Mouse (Mus musculus) stomach, embryonic 14.5 days (tissue): Measurements from ENCODE around the gene Blm. TPM values are rescaled to one million over a fixed set of nuclear protein-coding genes. Genes with fewer than 3 reads are reported as not detected.

Experiments
- ATAC-seq: fragments of 200-750 bp; cut with Nextera tagmentation; 2 replicates; pipeline ENCODE4 v1.8.0; 2017; ENCODE audit warnings: low read depth, moderate TSS enrichment; ENCODE audit not compliant: insufficient number of reproducible peaks, insufficient read depth, low FRiP score
- H3K27ac ChIP-seq: fragments of 300-500 bp; sonication (generic); 2 replicates; pipeline ENCODE4 v1.5.1; 2014; ENCODE audit warnings: mild to moderate bottlenecking, low read length, moderate library complexity, mixed read lengths
- H3K27me3 ChIP-seq: fragments of 300-500 bp; sonication (generic); 2 replicates; pipeline ENCODE4 v1.6.1; 2014; ENCODE audit warnings: low read length, control low read depth, mixed read lengths; ENCODE audit not compliant: control insufficient read depth, insufficient read depth
- H3K36me3 ChIP-seq: fragments of 300-500 bp; sonication (generic); 2 replicates; pipeline ENCODE4 v1.6.1; 2014; ENCODE audit warnings: mild to moderate bottlenecking, control low read depth, low read length, moderate library complexity, mixed read lengths; ENCODE audit not compliant: control insufficient read depth, insufficient read depth
- H3K4me1 ChIP-seq: fragments of 300-500 bp; sonication (generic); 2 replicates; pipeline ENCODE4 v1.6.1; 2014; ENCODE audit warnings: low read length, control low read depth, mixed read lengths; ENCODE audit not compliant: control insufficient read depth, insufficient read depth
- H3K4me2 ChIP-seq: fragments of 300-500 bp; sonication (generic); replicated peaks from 2 replicates; pipeline ENCODE4 v1.6.1; 2014; ENCODE audit warnings: low read depth, low read length, control low read depth
- H3K4me3 ChIP-seq: fragments of 300-500 bp; sonication (generic); 2 replicates; pipeline ENCODE4 v1.5.1; 2014; ENCODE audit warnings: low read depth, low read length, control low read depth
- H3K9ac ChIP-seq: fragments of 300-500 bp; sonication (generic); replicated peaks from 2 replicates; pipeline ENCODE4 v1.6.1; 2014; ENCODE audit warnings: low read depth, mild to moderate bottlenecking, control low read depth, low read length, moderate library complexity, mixed read lengths
- H3K9me3 ChIP-seq: fragments of 300-500 bp; sonication (generic); 2 replicates; pipeline ENCODE4 v1.6.1; 2016; ENCODE audit warnings: low read depth, low read length, control low read depth; ENCODE audit not compliant: control insufficient read depth
- WGBS: fragments of 180-500 bp; shearing (Covaris S2); extraction: QIAGEN DNeasy Blood & Tissue Kit; methylation state at CpG from one replicate; pipeline ENCODE4 v1.1.7; 2014; 5-methylcytosine and 5-hydroxymethylcytosine counted together
- polyA plus RNA-seq: library from polyadenylated mRNA; unstranded; fragments of >200 nt; fragmentation: Nextera tagmentation; extraction: Ambion mirVana; gene quantifications from 2 replicates; pipeline ENCODE4 v1.2.1, GENCODE M21; 2014

Gene Blm
- polyA plus RNA-seq, 1 experiment from 2014 or later: 24.0 TPM

GRCm38 (mm10) chr7:80422759-80423480, 112.0 kb downstream of the Blm start:
- Histone ChIP-seq H3K9ac (no peak overlapping the region), H3K36me3 (no peaks in the 10 kb centered on the region), H3K4me1 (0 out of 2 replicates have a peak, but pooled peaks cover 4% of the 10 kb centered on the region), H3K9me3 (no peaks in the 10 kb centered on the region), H3K27me3 (no peaks in the 10 kb centered on the region), H3K4me2 (peak overlapping the region; percentile 37), H3K4me3 (0 out of 2 replicates have a peak overlapping the region, but pooled peaks have one; percentile 9), H3K27ac (no peak overlapping the region)
- WGBS: 17% methylated on average over 20 of the region's 20 CpGs
- 0 out of 2 replicates have a peak, but pooled peaks have one; percentile 30 for ATAC-seq

DNA sequence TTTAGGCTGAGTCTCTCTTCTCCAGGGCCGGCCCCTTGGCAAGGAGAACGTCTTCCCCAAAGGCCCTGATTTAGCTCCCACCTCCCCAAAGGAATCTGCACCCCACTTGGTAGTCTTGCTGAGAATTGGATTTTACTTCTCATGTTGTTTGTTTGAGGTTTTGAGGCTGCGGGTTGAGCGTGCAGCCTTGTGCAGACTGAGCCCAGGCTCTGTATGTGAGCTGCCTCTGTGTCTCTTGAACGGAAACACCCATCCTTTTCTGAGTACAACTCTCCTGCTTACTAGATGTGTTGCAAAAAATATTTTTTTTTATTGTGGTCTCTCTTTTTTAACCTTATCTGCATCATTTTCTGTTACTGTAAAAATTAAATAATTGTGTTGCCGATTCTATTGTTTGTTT, 113.3 kb downstream of the Blm start:
- Histone ChIP-seq H3K36me3 (no peaks in the 10 kb centered on the region), H3K27ac (no peak overlapping the region), H3K9me3 (no peaks in the 10 kb centered on the region), H3K4me1 (0 out of 2 replicates have a peak, but pooled peaks cover 4% of the 10 kb centered on the region), H3K4me2 (no peak overlapping the region), H3K27me3 (no peaks in the 10 kb centered on the region), H3K9ac (no peak overlapping the region), H3K4me3 (no peak overlapping the region)
- WGBS: 93% methylated on average over 6 of the region's 6 CpGs
- ATAC-seq: no peak

- H3K4me3 ChIP-seq: no peak overlapping the region
- 91% methylated on average over 4 of the region's 4 CpGs for WGBS
- H3K27ac ChIP-seq: no peak overlapping the region
- H3K4me1 ChIP-seq: 0 out of 2 replicates have a peak, but pooled peaks cover 4% of the 10 kb centered on the region
- H3K36me3 ChIP-seq: no peaks in the 10 kb centered on the region
- no peak overlapping the region for H3K4me2 ChIP-seq
- no peaks in the 10 kb centered on the region for H3K9me3 ChIP-seq
- no peak overlapping the region for H3K9ac ChIP-seq
- ATAC-seq: no peak
- H3K27me3 ChIP-seq: no peaks in the 10 kb centered on the region
These were observed 114.3 kb downstream of the Blm start for GRCm38 (mm10) chr7:80420586-80420985.

DNA sequence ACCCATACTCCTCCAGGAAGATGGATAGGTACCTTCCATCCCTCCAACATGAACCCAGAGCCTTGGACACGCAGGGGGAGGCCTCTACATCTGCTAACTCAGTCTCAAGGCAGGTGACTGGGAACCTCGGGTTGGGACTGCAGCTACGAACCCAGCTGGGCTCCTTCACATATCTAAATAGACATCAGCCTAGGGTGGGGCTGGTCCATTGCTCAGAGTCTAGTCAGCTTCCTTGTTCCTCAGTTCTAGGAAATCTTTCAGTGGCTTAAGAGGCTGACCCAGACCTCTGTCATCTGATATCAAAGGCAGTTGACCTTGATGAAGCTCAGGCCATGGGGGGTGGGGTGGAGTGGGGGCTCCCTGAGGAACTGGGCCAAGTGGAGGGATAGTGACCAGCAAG, 115.6 kb downstream of the Blm start:
- Histone ChIP-seq H3K4me1 (0 out of 2 replicates have a peak, but pooled peaks cover 4% of the 10 kb centered on the region), H3K9me3 (no peaks in the 10 kb centered on the region), H3K36me3 (no peaks in the 10 kb centered on the region), H3K27ac (no peak overlapping the region), H3K4me3 (no peak overlapping the region), H3K9ac (no peak overlapping the region), H3K4me2 (no peak overlapping the region), H3K27me3 (no peaks in the 10 kb centered on the region)
- ATAC-seq: no peak
- 42% methylated on average over 3 of the region's 3 CpGs for WGBS

DNA sequence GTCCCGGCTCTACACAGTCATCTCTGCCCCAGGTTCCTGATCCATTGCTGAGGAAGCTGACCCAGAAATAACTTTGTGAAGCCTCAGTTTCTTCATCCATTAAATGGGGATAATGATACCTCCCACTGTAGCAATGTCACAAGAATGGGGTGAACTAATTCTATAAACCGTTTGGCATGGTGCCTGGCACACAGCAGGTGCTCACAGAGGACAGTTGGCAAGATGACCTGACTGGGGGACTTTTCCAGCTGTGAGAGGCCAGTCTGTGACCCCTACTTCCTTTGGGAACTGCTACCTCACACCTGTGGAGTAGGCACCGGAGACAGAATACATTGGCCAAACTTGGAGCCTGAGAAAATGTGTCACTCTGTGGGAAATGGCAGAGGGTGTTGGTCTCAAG, 116.9 kb downstream of the Blm start:
- H3K4me1 ChIP-seq: 0 out of 2 replicates have a peak, but pooled peaks cover 3% of the 10 kb centered on the region
- H3K36me3 ChIP-seq: no peaks in the 10 kb centered on the region
- no peak overlapping the region for H3K4me2 ChIP-seq
- H3K27ac ChIP-seq: no peak overlapping the region
- no peak overlapping the region for H3K4me3 ChIP-seq
- H3K27me3 ChIP-seq: no peaks in the 10 kb centered on the region
- ATAC-seq: no peak
- WGBS: 79% methylated on average over 3 of the region's 3 CpGs
- no peaks in the 10 kb centered on the region for H3K9me3 ChIP-seq
- H3K9ac ChIP-seq: no peak overlapping the region

DNA sequence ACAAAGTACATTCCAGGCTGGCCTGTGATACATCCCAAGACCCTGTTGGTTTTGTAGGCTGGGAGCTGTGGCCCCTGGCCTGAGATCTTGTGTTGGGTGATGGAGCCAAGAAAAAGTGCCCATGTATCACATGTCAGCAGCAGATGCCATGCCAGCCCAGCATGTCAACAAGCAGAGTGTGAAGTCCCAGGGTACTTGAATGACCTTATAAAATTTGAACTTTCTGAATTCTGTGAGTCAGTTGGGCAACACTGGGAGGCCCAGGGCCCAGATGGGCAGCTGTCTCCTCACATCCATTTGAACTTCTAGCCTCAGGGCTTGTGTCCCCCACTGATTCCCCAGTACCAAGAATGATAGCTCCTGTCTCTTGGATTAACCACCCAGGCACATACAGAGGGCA, 117.3 kb downstream of the Blm start:
- ATAC-seq: no peak
- H3K27me3 ChIP-seq: no peaks in the 10 kb centered on the region
- no peak overlapping the region for H3K9ac ChIP-seq

DNA sequence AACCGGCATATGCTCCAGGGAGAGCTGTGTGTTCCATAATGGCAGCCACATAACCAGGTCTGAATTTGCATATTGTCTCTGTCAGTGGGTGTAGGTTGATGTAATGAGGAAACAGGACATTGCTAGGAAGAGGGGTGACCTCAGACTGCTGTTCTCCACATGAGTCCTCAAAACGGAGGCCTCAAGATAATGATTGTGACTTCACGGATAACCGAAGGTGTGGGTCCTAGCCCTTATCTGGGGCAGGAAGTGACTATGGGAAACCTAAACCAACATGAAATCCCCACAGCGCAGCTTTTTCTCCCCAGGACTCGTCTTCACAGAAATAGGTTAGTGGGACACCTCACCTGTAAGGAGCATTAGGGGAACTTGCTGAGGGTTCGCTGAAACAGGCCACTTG, 118.0 kb downstream of the Blm start:
- Histone ChIP-seq H3K36me3 (no peaks in the 10 kb centered on the region), H3K4me1 (no peaks in the 10 kb centered on the region), H3K9me3 (no peaks in the 10 kb centered on the region), H3K4me2 (no peak overlapping the region), H3K9ac (no peak overlapping the region), H3K4me3 (no peak overlapping the region), H3K27me3 (no peaks in the 10 kb centered on the region), H3K27ac (no peak overlapping the region)
- ATAC-seq: no peak
- WGBS: 87% methylated on average over 7 of the region's 7 CpGs

More for the DNA sequence above, 117.3 kb downstream of the Blm start:
- H3K4me3 ChIP-seq: no peak overlapping the region
- no peaks in the 10 kb centered on the region for H3K9me3 ChIP-seq
- no peaks in the 10 kb centered on the region for H3K4me1 ChIP-seq
- H3K4me2 ChIP-seq: no peak overlapping the region
- H3K36me3 ChIP-seq: no peaks in the 10 kb centered on the region
- H3K27ac ChIP-seq: no peak overlapping the region

GRCm38 (mm10) chr7:80414303-80414855, 120.5 kb downstream of the Blm start:
- 70% methylated on average over 7 of the region's 7 CpGs for WGBS
- no peak overlapping the region for H3K27ac ChIP-seq
- no peaks in the 10 kb centered on the region for H3K9me3 ChIP-seq
- H3K36me3 ChIP-seq: no peaks in the 10 kb centered on the region
- H3K4me3 ChIP-seq: no peak overlapping the region
- H3K4me2 ChIP-seq: no peak overlapping the region
- H3K9ac ChIP-seq: no peak overlapping the region
- no peak for ATAC-seq
- no peaks in the 10 kb centered on the region for H3K27me3 ChIP-seq
- H3K4me1 ChIP-seq: no peaks in the 10 kb centered on the region
